Mouse (Mus musculus) hindbrain, embryonic 16.5 days (tissue): ENCODE results near the gene Gfi1. TPM values are rescaled to one million over a fixed set of nuclear protein-coding genes. Genes with fewer than 3 reads are reported as not detected.

ENCODE experiments used
- ATAC-seq: fragments of 200-750 bp; cut with Nextera tagmentation; 2 replicates; pipeline ENCODE4 v1.8.0; 2017; ENCODE audit warnings: moderate TSS enrichment, moderate library complexity
- H3K27ac ChIP-seq: fragments of 300-500 bp; sonication (generic); 2 replicates; pipeline ENCODE4 v1.5.1; 2014; ENCODE audit warnings: low read depth, mild to moderate bottlenecking, control low read depth, low read length, moderate library complexity
- H3K27me3 ChIP-seq: fragments of 300-500 bp; sonication (generic); replicated peaks from 2 replicates; pipeline ENCODE4 v1.6.1; 2014; ENCODE audit warnings: low read length; ENCODE audit not compliant: control insufficient read depth, insufficient read depth
- H3K36me3 ChIP-seq: fragments of 300-500 bp; sonication (generic); 2 replicates; pipeline ENCODE4 v1.6.1; 2014; ENCODE audit warnings: mild to moderate bottlenecking, low read length, moderate library complexity, mixed read lengths; ENCODE audit not compliant: control insufficient read depth, insufficient read depth
- H3K4me1 ChIP-seq: fragments of 300-500 bp; sonication (generic); 2 replicates; pipeline ENCODE4 v1.6.1; 2014; ENCODE audit warnings: low read depth, low read length; ENCODE audit not compliant: control insufficient read depth, insufficient read depth
- H3K4me2 ChIP-seq: fragments of 300-500 bp; sonication (generic); 2 replicates; pipeline ENCODE4 v1.6.1; 2014; ENCODE audit warnings: mild to moderate bottlenecking, low read length, control low read depth, moderate library complexity
- H3K4me3 ChIP-seq: fragments of 300-500 bp; sonication (generic); 2 replicates; pipeline ENCODE4 v1.5.1; 2014; ENCODE audit warnings: mild to moderate bottlenecking, low read length, control low read depth, moderate library complexity
- H3K9ac ChIP-seq: fragments of 300-500 bp; sonication (generic); 2 replicates; pipeline ENCODE4 v1.6.1; 2014; ENCODE audit warnings: low read depth, mild to moderate bottlenecking, control low read depth, low read length, moderate library complexity
- H3K9me3 ChIP-seq: fragments of 300-500 bp; sonication (generic); 2 replicates; pipeline ENCODE4 v1.6.1; 2014; ENCODE audit warnings: mild to moderate bottlenecking, low read length, moderate library complexity; ENCODE audit not compliant: control insufficient read depth
- WGBS: fragments of 180-500 bp; shearing (Covaris S2); extraction: QIAGEN DNeasy Blood & Tissue Kit; methylation state at CpG from one replicate; pipeline ENCODE4 v1.1.7; 2014; 5-methylcytosine and 5-hydroxymethylcytosine counted together
- polyA plus RNA-seq: library from polyadenylated mRNA; unstranded; fragments of >200 nt; fragmentation: Nextera tagmentation; extraction: Ambion mirVana; gene quantifications from 2 replicates; pipeline ENCODE4 v1.2.1, GENCODE M21; 2015

The Gfi1 gene
- polyA plus RNA-seq, 1 experiment from 2014 or later, result not detected

GRCm38 (mm10) chr5:107753656-107754055 lies 27.8 kb upstream of the Gfi1 start:
- Histone ChIP-seq H3K4me3 (no peak overlapping the region), H3K4me1 (no peaks in the 10 kb centered on the region), H3K36me3 (0 out of 2 replicates have a peak, but pooled peaks cover 2% of the 10 kb centered on the region), H3K4me2 (no peak overlapping the region), H3K27ac (no peak overlapping the region), H3K9ac (no peak overlapping the region), H3K27me3 (no peaks in the 10 kb centered on the region), H3K9me3 (no peaks in the 10 kb centered on the region)
- no peak for ATAC-seq
- 97% methylated on average over 7 of the region's 7 CpGs for WGBS

GRCm38 (mm10) chr5:107749229-107749916 lies 23.5 kb upstream of the Gfi1 start:
- H3K9me3 ChIP-seq, result no peaks in the 10 kb centered on the region
- no peak overlapping the region for H3K4me3 ChIP-seq
- no peaks in the 10 kb centered on the region for H3K36me3 ChIP-seq
- H3K9ac ChIP-seq, result no peak overlapping the region
- H3K27me3 ChIP-seq, result no peaks in the 10 kb centered on the region
- no peaks in the 10 kb centered on the region for H3K4me1 ChIP-seq
- 74% methylated on average over 9 of the region's 9 CpGs for WGBS
- no peak for ATAC-seq
- H3K4me2 ChIP-seq, result no peak overlapping the region
- no peak overlapping the region for H3K27ac ChIP-seq

- Histone ChIP-seq H3K27me3 (no peaks in the 10 kb centered on the region), H3K36me3 (no peaks in the 10 kb centered on the region), H3K4me2 (no peak overlapping the region), H3K27ac (no peak overlapping the region), H3K9me3 (peaks cover 3% of the 10 kb centered on the region; the same call in 1 of the 2 replicates), H3K4me1 (no peaks in the 10 kb centered on the region), H3K9ac (no peak overlapping the region), H3K4me3 (no peak overlapping the region)
- WGBS, result 95% methylated on average over 5 of the region's 5 CpGs
- ATAC-seq, result no peak
Observed at GRCm38 (mm10) chr5:107739023-107739422, 13.2 kb upstream of the Gfi1 start.

- Histone ChIP-seq H3K4me2 (no peak overlapping the region), H3K9ac (no peak overlapping the region), H3K9me3 (peaks cover 3% of the 10 kb centered on the region; the same call in 1 of the 2 replicates), H3K4me1 (no peaks in the 10 kb centered on the region), H3K4me3 (no peak overlapping the region), H3K27ac (no peak overlapping the region), H3K36me3 (no peaks in the 10 kb centered on the region), H3K27me3 (no peaks in the 10 kb centered on the region)
- no peak for ATAC-seq
- WGBS, result 82% methylated on average over 3 of the region's 3 CpGs
Observed at GRCm38 (mm10) chr5:107738296-107738695, 12.5 kb upstream of the Gfi1 start.

- no peak for ATAC-seq
- no peak overlapping the region for H3K27ac ChIP-seq
- H3K4me2 ChIP-seq, result no peak overlapping the region
- H3K4me3 ChIP-seq, result no peak overlapping the region
- 86% methylated on average over 5 of the region's 5 CpGs for WGBS
- H3K9me3 ChIP-seq, result peaks cover 3% of the 10 kb centered on the region; the same call in 1 of the 2 replicates
- H3K9ac ChIP-seq, result no peak overlapping the region
- H3K36me3 ChIP-seq, result no peaks in the 10 kb centered on the region
- no peaks in the 10 kb centered on the region for H3K4me1 ChIP-seq
- H3K27me3 ChIP-seq, result 0 out of 2 replicates have a peak, but pooled peaks cover 4% of the 10 kb centered on the region
Observed at GRCm38 (mm10) chr5:107736171-107736570, 10.3 kb upstream of the Gfi1 start.

- Histone ChIP-seq H3K9ac (no peak overlapping the region), H3K27ac (no peak overlapping the region), H3K36me3 (no peaks in the 10 kb centered on the region), H3K27me3 (peaks cover 23% of the 10 kb centered on the region), H3K4me1 (no peaks in the 10 kb centered on the region), H3K4me3 (no peak overlapping the region), H3K9me3 (no peaks in the 10 kb centered on the region), H3K4me2 (no peak overlapping the region)
- ATAC-seq, result no peak
- 26% methylated on average over 2 of the region's 2 CpGs for WGBS
Observed at GRCm38 (mm10) chr5:107731844-107732243, 6.0 kb upstream of the Gfi1 start.

GRCm38 (mm10) chr5:107731408-107731807 lies 5.6 kb upstream of the Gfi1 start:
- Histone ChIP-seq H3K9ac (no peak overlapping the region), H3K36me3 (no peaks in the 10 kb centered on the region), H3K27me3 (peaks cover 25% of the 10 kb centered on the region), H3K27ac (no peak overlapping the region), H3K4me1 (peaks cover 3% of the 10 kb centered on the region), H3K9me3 (no peaks in the 10 kb centered on the region), H3K4me2 (no peak overlapping the region), H3K4me3 (no peak overlapping the region)
- no peak for ATAC-seq
- 57% methylated on average over 3 of the region's 3 CpGs for WGBS

- Histone ChIP-seq H3K4me2 (peak overlapping the region; percentile 49), H3K4me1 (peaks cover 31% of the 10 kb centered on the region), H3K9me3 (no peaks in the 10 kb centered on the region), H3K27ac (no peak overlapping the region), H3K27me3 (peaks cover 47% of the 10 kb centered on the region), H3K36me3 (no peaks in the 10 kb centered on the region), H3K4me3 (peak overlapping the region; percentile 25; the same call in 1 of the 2 replicates), H3K9ac (no peak overlapping the region)
- 16% methylated on average over 12 of the region's 12 CpGs for WGBS
- no peak for ATAC-seq
Observed at GRCm38 (mm10) chr5:107727007-107727402, 1.2 kb upstream of the Gfi1 start.

GRCm38 (mm10) chr5:107726281-107727006 lies 608 bp upstream of the Gfi1 start:
- Histone ChIP-seq H3K4me2 (peak overlapping the region; percentile 49), H3K27ac (no peak overlapping the region), H3K4me3 (peak overlapping the region; percentile 25), H3K9me3 (no peaks in the 10 kb centered on the region), H3K27me3 (peaks cover 47% of the 10 kb centered on the region), H3K36me3 (no peaks in the 10 kb centered on the region), H3K4me1 (peaks cover 34% of the 10 kb centered on the region), H3K9ac (no peak overlapping the region)
- WGBS, result under 1% methylated on average over 52 of the region's 57 CpGs
- no peak for ATAC-seq
